Mouse (Mus musculus): ENCODE data around the gene Golgb1.
A peak's percentile ranks its signal among the peaks of the same experiment; 100 is the strongest.

Gene Golgb1

GRCm38 (mm10) chr16:36921067-36921613 is 46.2 kb downstream of the Golgb1 start:
- no peak for DNase-seq

DNA sequence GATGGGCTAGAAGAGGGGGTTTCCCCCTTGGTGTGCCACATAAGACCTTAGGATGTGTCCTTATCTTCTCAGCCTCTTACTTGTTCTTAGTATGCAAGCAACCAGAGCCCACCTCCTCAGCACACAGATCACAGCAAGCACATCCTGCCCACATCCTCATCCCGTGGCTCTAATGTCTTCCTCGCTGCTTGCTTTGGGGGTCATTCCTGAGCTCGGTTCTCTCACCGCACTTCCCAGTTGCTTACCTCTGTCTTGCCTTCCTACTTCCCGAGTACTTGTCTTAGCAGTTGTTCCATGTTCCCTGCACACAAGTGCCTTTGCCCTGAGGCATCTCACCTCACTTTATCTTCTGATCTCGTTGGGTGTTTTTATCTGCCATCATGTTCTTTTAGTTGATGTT is 47.0 kb downstream of the Golgb1 start:
- DNase-seq, result no peak

DNA sequence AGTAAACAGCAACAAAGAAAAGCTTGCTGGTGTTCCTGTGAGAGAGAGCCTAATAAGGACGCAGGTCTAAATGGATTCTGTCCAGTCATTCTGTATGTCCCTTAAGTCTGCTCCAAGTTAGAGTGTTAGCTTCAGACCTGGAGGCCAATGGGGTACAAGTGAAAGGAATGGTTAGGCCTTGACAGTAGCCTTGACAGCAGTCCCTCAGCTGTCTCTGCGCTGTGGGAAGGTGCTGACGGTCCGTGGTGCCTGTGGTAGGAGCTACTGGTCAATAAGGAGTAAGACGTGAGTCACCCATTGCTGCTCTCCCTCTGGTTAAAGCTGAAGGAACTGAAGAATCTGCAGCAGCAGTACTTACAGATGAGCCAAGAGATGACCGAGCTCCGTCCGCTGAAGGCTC is 49.4 kb downstream of the Golgb1 start:
- DNase-seq, result no peak

GRCm38 (mm10) chr16:36925351-36925750 is 50.4 kb downstream of the Golgb1 start:
- DNase-seq, result no peak

GRCm38 (mm10) chr16:36925797-36926196 is 50.9 kb downstream of the Golgb1 start:
- no peak for DNase-seq

DNA sequence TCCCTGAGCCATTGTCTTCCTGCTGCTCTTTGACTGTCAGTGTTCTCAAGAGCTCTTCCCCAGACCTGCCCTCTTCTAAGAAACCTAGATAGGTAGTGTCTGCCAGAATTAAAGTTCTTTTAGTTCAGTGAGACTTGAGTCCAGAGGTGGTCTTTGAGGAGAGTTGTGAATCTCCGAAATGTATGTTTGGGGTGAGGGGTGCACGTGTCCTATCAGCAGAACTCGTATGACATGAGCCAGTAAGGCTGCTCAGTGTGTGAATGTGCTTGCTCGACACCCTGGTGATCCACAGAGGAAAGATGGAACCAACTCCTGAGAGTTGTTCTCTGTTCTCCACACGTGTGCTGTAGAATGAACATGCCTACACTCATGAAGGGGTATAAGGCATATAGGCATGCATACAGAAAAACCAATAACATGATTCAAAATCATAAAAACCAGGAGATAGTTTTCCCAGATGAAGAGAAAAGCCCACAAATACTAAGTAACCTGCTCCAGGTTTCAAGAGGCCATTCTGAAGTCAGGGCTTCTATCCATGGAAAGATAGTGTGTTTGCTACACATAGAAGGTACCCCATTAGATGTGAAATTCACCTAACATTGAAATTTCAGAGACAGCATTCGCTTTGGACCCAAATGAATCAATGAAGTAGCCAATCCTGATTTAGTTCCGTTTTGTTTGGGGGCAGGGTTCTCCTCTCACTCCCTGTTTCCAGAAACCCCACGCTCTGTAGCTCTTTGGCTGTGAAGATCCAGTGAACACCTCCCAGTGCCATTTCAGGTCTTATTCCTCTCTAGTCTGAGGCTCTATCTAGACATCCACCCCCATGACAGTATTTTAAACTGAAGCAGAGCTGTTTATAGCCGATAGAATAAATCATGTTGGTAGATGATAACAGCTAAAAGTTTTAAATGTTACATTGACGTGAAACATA is 51.8 kb downstream of the Golgb1 start:
- no peak for DNase-seq

- no peak for DNase-seq
Measured at GRCm38 (mm10) chr16:36927495-36928105, 52.7 kb downstream of the Golgb1 start.

DNA sequence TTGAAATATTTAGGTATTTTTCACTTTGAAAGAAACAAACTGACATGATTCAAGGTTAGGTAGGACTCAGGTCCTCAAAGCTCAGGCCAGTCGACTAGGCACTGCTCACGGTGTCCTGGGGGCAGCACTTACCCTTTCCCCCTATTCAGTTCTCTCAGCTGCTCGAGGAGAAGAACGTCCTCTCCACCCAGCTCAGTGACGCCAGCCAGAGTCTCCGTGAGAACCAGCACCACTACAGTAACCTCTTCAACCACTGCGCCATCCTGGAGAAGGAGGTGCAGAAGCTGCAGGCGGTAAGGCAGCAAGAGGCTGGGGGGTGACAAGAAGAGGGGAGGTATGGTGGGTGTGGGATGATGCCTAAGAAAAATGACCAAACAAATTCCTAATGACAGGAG is 53.2 kb downstream of the Golgb1 start:
- DNase-seq, result no peak

GRCm38 (mm10) chr16:36929216-36929615 is 54.3 kb downstream of the Golgb1 start:
- DNase-seq, result no peak

- DNase-seq, result peak; percentile 46
Measured at GRCm38 (mm10) chr16:36930231-36931136, 55.5 kb downstream of the Golgb1 start.

DNA sequence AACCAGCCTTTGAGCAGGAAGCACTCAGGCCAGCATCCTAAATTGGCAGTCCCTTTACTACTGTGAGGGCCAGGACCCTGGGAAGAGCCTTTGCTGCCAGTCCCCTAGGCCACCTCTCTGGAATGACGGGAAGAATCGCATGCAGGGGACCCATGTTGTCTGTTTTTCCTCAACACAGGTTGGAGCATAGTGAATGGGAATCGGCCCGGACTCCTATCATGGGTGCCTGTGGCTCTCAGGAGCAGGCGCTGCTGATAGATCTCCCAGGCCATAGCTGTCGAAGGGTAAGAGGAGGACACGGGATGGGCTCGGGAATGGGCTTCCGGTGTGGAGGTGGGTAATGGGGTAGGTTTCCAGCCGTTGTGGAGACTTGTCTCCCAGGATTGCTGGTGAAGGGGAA is 56.4 kb downstream of the Golgb1 start:
- no peak for DNase-seq

DNA sequence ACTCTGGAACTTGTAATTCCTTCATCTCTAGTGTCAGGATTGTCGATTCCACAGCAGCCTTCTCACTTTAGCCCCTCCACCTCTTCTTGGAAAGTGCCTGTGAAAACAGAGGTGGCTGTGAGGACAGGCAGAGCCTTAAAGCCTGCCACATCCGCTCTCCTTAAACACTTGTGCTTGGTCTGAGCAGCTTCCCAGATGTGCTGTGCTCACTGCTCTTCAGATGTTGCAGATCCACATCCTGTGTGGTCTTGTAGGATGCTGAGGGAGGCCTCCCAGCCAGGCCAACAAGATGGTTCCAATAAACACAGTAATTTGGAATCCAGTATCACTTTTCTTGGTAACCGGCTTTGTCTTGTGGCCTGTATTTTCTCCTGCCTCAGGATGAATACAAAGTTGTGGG is 57.0 kb downstream of the Golgb1 start:
- DNase-seq, result no peak

DNA sequence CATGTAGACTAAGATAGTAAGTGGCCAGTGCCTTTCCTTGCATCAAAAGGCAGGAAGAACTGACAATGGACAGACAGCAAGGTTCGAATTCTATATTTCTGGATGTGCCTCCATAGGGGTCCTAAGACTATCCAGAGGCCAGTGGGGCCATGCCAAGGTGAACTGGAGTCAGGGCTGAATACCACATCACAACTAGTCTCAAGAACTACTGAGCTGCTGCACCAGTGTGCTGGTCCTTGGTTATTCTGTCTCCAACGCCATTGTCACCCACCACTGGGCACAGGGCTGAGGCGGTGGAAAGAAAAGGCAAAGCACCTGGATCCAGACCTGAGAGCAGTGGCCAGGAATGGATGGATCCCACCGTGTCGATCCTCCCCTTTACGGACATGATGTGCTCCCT is 57.6 kb downstream of the Golgb1 start:
- no peak for DNase-seq

- DNase-seq, result peak; percentile 52 to 58
Measured at GRCm38 (mm10) chr16:36934131-36934840, 59.3 kb downstream of the Golgb1 start.

DNA sequence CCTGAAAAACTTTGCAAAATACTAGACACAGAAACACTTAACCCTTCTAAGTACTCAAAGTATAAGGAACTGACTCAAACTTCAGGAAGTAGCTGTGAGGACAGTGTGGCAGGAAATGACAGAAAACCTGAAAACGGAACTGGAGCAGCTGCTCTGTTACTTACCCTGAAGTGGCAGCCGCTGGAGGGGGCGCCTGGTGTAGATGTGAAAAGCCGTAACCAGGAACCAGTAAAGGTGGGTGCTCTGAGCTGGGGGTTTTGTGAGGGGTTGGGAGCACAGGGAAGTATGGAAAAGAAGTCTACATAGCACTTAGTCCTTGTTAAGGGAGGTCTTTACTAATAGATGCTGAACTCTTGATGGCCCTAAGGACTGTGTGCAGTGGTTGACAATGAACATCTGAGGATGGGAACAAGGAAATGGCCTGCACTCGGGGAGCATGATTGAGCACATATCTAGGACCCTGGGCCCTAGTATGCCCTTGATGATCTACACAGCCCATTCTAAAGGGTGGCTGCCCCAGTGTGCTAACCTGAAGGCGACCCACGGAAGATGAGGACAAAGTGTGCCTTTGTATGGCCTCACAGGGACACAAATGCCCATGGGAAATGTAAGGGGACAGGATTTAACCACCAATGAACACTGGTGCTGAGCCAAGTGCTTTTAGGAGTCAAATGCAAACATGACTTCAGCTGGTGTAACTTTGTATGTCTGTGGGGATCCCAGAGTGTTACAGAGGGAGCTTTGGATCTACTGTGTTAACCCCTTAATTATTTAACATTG is 60.1 kb downstream of the Golgb1 start, which contains the start of gene Hcls1:
Gene Hcls1 (plus strand): TSS at position 143 of the 780 bp plus-strand sequence.
- peak; percentile 82 to 83 for DNase-seq

DNA sequence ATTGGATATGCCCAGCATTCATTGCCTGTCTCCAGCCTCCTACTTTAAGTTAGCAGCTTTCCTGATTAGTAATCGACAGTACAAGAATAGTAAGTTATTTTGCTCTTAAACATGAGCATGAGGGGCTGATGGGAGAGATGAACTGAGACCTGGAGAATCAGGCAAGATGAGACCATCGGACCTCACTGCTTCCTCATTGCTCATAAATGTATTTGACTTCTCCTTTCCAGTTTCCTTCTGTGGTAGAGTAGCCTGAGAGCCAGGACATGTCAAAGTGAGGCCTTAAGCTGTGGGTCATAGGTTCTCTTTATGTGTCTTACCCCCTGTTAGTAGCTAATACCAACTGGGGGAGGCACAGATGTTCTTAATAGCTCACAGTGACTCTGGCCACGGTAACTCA is 60.9 kb downstream of the Golgb1 start:
- DNase-seq, result peak; percentile 48 to 49

- peak; percentile 69 to 76 for DNase-seq
Measured at GRCm38 (mm10) chr16:36941137-36941727, 66.3 kb downstream of the Golgb1 start.

- no peak for DNase-seq
Measured at GRCm38 (mm10) chr16:36941895-36942294, 67.0 kb downstream of the Golgb1 start.

DNA sequence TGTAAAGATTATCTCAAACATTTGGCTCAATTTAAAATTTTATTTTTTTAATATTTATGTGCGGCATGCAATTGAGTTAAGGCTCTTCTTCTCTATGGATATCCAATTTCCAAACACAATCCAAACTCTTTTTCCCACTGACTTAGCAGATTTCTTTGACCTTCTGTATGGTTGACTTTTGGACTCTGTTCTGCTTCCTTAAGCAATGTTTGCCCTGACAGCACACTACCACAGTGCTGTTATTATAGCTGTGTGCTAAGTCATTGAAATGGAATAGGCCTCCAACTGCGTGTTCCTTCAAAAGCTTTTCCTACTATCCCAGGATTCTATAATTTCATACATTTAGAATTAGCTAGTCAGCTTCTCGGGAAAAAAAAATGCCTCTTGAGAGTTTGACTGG is 68.7 kb downstream of the Golgb1 start:
- DNase-seq, result no peak

DNA sequence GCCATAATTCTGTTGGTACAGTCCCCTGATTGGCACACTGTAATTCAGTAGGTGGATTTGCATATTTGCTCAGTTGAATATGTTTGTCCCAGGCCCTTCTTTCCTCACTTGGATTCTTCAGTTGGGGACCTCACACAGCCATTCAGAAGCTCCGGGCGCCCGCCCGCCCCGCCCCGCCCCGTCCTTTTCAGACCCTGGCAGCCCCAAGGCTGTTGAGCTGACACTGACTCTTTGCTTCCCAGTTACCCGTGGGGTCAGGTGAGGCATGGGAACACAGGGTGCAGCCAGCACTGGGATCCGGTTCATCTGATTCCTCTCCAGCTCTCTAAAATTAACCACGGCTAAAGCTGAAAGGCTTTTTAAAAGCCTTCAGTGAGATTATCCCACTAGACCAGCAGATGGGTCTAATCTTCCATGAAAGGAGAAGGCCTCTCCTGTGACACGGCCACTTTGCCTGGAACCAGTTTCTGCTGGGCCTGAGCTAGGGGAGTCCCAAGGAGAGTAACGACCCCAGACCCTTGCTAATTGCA is 70.0 kb downstream of the Golgb1 start:
- no peak for DNase-seq

All from B cell, adult 2 months (primary cell).